Mouse (Mus musculus) kidney, embryonic 15.5 days (tissue): ENCODE results near the gene Dagla. TPM values are rescaled to one million over a fixed set of nuclear protein-coding genes. Genes with fewer than 3 reads are reported as not detected.

Source experiments
- ATAC-seq: fragments of 200-750 bp; cut with Nextera tagmentation; replicated peaks from 2 replicates; pipeline ENCODE4 v1.8.0; 2017; ENCODE audit warnings: moderate TSS enrichment; ENCODE audit not compliant: low FRiP score
- H3K27ac ChIP-seq: fragments of 300-500 bp; sonication (generic); 2 replicates; pipeline ENCODE4 v1.5.1; 2015; ENCODE audit warnings: mild to moderate bottlenecking, inconsistent platforms
- H3K27me3 ChIP-seq: fragments of 300-500 bp; sonication (generic); 2 replicates; pipeline ENCODE4 v1.6.1; 2015; ENCODE audit warnings: inconsistent platforms
- H3K36me3 ChIP-seq: fragments of 300-500 bp; sonication (generic); 2 replicates; pipeline ENCODE4 v1.6.1; 2015; ENCODE audit warnings: inconsistent platforms
- H3K4me1 ChIP-seq: fragments of 300-500 bp; sonication (generic); 2 replicates; pipeline ENCODE4 v1.6.1; 2015; ENCODE audit warnings: inconsistent platforms
- H3K4me2 ChIP-seq: fragments of 300-500 bp; sonication (generic); 2 replicates; pipeline ENCODE4 v1.6.1; 2015; ENCODE audit warnings: moderate library complexity, mild to moderate bottlenecking, inconsistent platforms
- H3K4me3 ChIP-seq: fragments of 300-500 bp; sonication (generic); replicated peaks from 2 replicates; pipeline ENCODE4 v1.5.1; 2015; ENCODE audit warnings: mild to moderate bottlenecking, inconsistent platforms
- H3K9ac ChIP-seq: fragments of 300-500 bp; sonication (generic); 2 replicates; pipeline ENCODE4 v1.6.1; 2015; ENCODE audit warnings: mild to moderate bottlenecking, inconsistent platforms
- H3K9me3 ChIP-seq: fragments of 300-500 bp; sonication (generic); replicated peaks from 2 replicates; pipeline ENCODE4 v1.6.1; 2016; ENCODE audit warnings: inconsistent platforms
- WGBS: fragments of 180-500 bp; shearing (Covaris S2); methylation state at CpG from one replicate; pipeline ENCODE4 v1.1.7; 2015; ENCODE audit warnings: mixed read lengths; 5-methylcytosine and 5-hydroxymethylcytosine counted together
- polyA plus RNA-seq: library from polyadenylated mRNA; unstranded; fragments of >200 nt; fragmentation: Nextera tagmentation; extraction: Ambion mirVana; gene quantifications from 2 replicates; pipeline ENCODE4 v1.2.1, GENCODE M21; 2015

The Dagla gene
- polyA plus RNA-seq, 1 experiment from 2014 or later: 3.7 TPM

- no peak overlapping the region for H3K4me3 ChIP-seq
- H3K9ac ChIP-seq: no peak overlapping the region
- peaks cover 25% of the 10 kb centered on the region for H3K4me1 ChIP-seq
- H3K27me3 ChIP-seq: no peaks in the 10 kb centered on the region
- peak; percentile 84 for ATAC-seq
- peak overlapping the region; percentile 62 for H3K27ac ChIP-seq
- no peaks in the 10 kb centered on the region for H3K36me3 ChIP-seq
- peak overlapping the region; percentile 33 for H3K4me2 ChIP-seq
- no peaks in the 10 kb centered on the region for H3K9me3 ChIP-seq
- 20% methylated on average over 20 of the region's 20 CpGs for WGBS
These were observed 56.5 kb downstream of the Dagla start for GRCm38 (mm10) chr19:10248128-10248527.

GRCm38 (mm10) chr19:10247165-10247564, 57.5 kb downstream of the Dagla start:
- Histone ChIP-seq H3K4me1 (peaks cover 29% of the 10 kb centered on the region), H3K27me3 (no peaks in the 10 kb centered on the region), H3K4me3 (no peak overlapping the region), H3K9me3 (no peaks in the 10 kb centered on the region), H3K9ac (peak overlapping the region; percentile 23; the same call in 1 of the 2 replicates), H3K4me2 (no peak overlapping the region), H3K36me3 (no peaks in the 10 kb centered on the region), H3K27ac (peak overlapping the region; percentile 37; the same call in 1 of the 2 replicates)
- ATAC-seq: 0 out of 2 replicates have a peak, but pooled peaks have one; percentile 20
- WGBS: 20% methylated on average over 6 of the region's 6 CpGs

- H3K4me1 ChIP-seq: peaks cover 47% of the 10 kb centered on the region
- 14% methylated on average over 3 of the region's 3 CpGs for WGBS
- no peak for ATAC-seq
- no peak overlapping the region for H3K4me3 ChIP-seq
- H3K4me2 ChIP-seq: no peak overlapping the region
- peaks cover 7% of the 10 kb centered on the region; the same call in 1 of the 2 replicates for H3K27me3 ChIP-seq
- no peak overlapping the region for H3K27ac ChIP-seq
- no peaks in the 10 kb centered on the region for H3K36me3 ChIP-seq
- no peaks in the 10 kb centered on the region for H3K9me3 ChIP-seq
- no peak overlapping the region for H3K9ac ChIP-seq
These were observed 60.5 kb downstream of the Dagla start for GRCm38 (mm10) chr19:10244183-10244582.

- no peak overlapping the region for H3K9ac ChIP-seq
- peaks cover 8% of the 10 kb centered on the region; the same call in 1 of the 2 replicates for H3K27me3 ChIP-seq
- H3K36me3 ChIP-seq: no peaks in the 10 kb centered on the region
- no peak overlapping the region for H3K4me3 ChIP-seq
- H3K27ac ChIP-seq: no peak overlapping the region
- H3K4me1 ChIP-seq: peaks cover 37% of the 10 kb centered on the region
- WGBS: 18% methylated on average over 8 of the region's 8 CpGs
- no peaks in the 10 kb centered on the region for H3K9me3 ChIP-seq
- H3K4me2 ChIP-seq: no peak overlapping the region
- ATAC-seq: no peak
These were observed 61.8 kb downstream of the Dagla start for GRCm38 (mm10) chr19:10242916-10243315.

- H3K36me3 ChIP-seq: no peaks in the 10 kb centered on the region
- no peaks in the 10 kb centered on the region for H3K9me3 ChIP-seq
- 0 out of 2 replicates have a peak within 1 kb of the TSS, but pooled peaks have one; percentile 1 for H3K27ac ChIP-seq
- H3K4me2 ChIP-seq: peak within 1 kb of the TSS; percentile 90
- 7% methylated on average over 43 of the region's 43 CpGs for WGBS
- H3K4me3 ChIP-seq: peak within 1 kb of the TSS; percentile 51
- H3K9ac ChIP-seq: peak within 1 kb of the TSS; percentile 48
- peaks cover 8% of the 10 kb centered on the region; the same call in 1 of the 2 replicates for H3K27me3 ChIP-seq
- peak; percentile 84 for ATAC-seq
- H3K4me1 ChIP-seq: peaks cover 22% of the 10 kb centered on the region
These were observed 63.9 kb downstream of the Dagla start, which contains the start of gene Myrf for GRCm38 (mm10) chr19:10240654-10241305. Gene Myrf, minus strand, starts transcription at chr19:10240748.

- WGBS: 2% methylated on average over 26 of the region's 26 CpGs
- H3K27me3 ChIP-seq: peaks cover 8% of the 10 kb centered on the region; the same call in 1 of the 2 replicates
- H3K4me1 ChIP-seq: peaks cover 22% of the 10 kb centered on the region
- no peaks in the 10 kb centered on the region for H3K9me3 ChIP-seq
- H3K4me3 ChIP-seq: peak overlapping the region; percentile 51
- H3K27ac ChIP-seq: 0 out of 2 replicates have a peak overlapping the region, but pooled peaks have one; percentile 1
- 0 out of 2 replicates have a peak, but pooled peaks have one; percentile 2 for ATAC-seq
- peak overlapping the region; percentile 90 for H3K4me2 ChIP-seq
- H3K9ac ChIP-seq: peak overlapping the region; percentile 48
- H3K36me3 ChIP-seq: no peaks in the 10 kb centered on the region
These were observed 64.6 kb downstream of the Dagla start for GRCm38 (mm10) chr19:10239975-10240653.

GRCm38 (mm10) chr19:10239419-10239818, 65.3 kb downstream of the Dagla start:
- H3K4me2 ChIP-seq: peak overlapping the region; percentile 90; the same call in 1 of the 2 replicates
- 43% methylated on average over 2 of the region's 2 CpGs for WGBS
- H3K9me3 ChIP-seq: no peaks in the 10 kb centered on the region
- H3K4me1 ChIP-seq: peaks cover 22% of the 10 kb centered on the region
- ATAC-seq: no peak
- H3K36me3 ChIP-seq: no peaks in the 10 kb centered on the region
- no peak overlapping the region for H3K27ac ChIP-seq
- H3K27me3 ChIP-seq: peaks cover 8% of the 10 kb centered on the region; the same call in 1 of the 2 replicates
- peak overlapping the region; percentile 51; the same call in 1 of the 2 replicates for H3K4me3 ChIP-seq
- no peak overlapping the region for H3K9ac ChIP-seq

- Histone ChIP-seq H3K4me1 (peaks cover 22% of the 10 kb centered on the region), H3K4me3 (no peak overlapping the region), H3K9me3 (no peaks in the 10 kb centered on the region), H3K4me2 (no peak overlapping the region), H3K27me3 (peaks cover 8% of the 10 kb centered on the region; the same call in 1 of the 2 replicates), H3K36me3 (no peaks in the 10 kb centered on the region), H3K27ac (no peak overlapping the region), H3K9ac (no peak overlapping the region)
- 81% methylated on average over 3 of the region's 3 CpGs for WGBS
- ATAC-seq: no peak
These were observed 66.2 kb downstream of the Dagla start for GRCm38 (mm10) chr19:10238477-10238876.

GRCm38 (mm10) chr19:10235784-10236565, 68.7 kb downstream of the Dagla start:
- Histone ChIP-seq H3K4me1 (peaks cover 22% of the 10 kb centered on the region), H3K4me2 (no peak overlapping the region), H3K27me3 (peaks cover 11% of the 10 kb centered on the region; the same call in 1 of the 2 replicates), H3K9me3 (no peaks in the 10 kb centered on the region), H3K27ac (0 out of 2 replicates have a peak overlapping the region, but pooled peaks have one; percentile 13), H3K4me3 (no peak overlapping the region), H3K36me3 (no peaks in the 10 kb centered on the region), H3K9ac (no peak overlapping the region)
- WGBS: 76% methylated on average over 9 of the region's 9 CpGs
- ATAC-seq: no peak

- H3K9me3 ChIP-seq: no peaks in the 10 kb centered on the region
- 48% methylated on average over 9 of the region's 9 CpGs for WGBS
- no peak for ATAC-seq
- H3K27me3 ChIP-seq: 0 out of 2 replicates have a peak, but pooled peaks cover 3% of the 10 kb centered on the region
- H3K4me2 ChIP-seq: no peak overlapping the region
- H3K27ac ChIP-seq: no peak overlapping the region
- no peak overlapping the region for H3K9ac ChIP-seq
- no peak overlapping the region for H3K4me3 ChIP-seq
- peaks cover 22% of the 10 kb centered on the region for H3K4me1 ChIP-seq
- H3K36me3 ChIP-seq: no peaks in the 10 kb centered on the region
These were observed 72.2 kb downstream of the Dagla start for GRCm38 (mm10) chr19:10232327-10233017.

GRCm38 (mm10) chr19:10231871-10232270, 72.8 kb downstream of the Dagla start:
- Histone ChIP-seq H3K4me1 (peaks cover 26% of the 10 kb centered on the region), H3K27me3 (0 out of 2 replicates have a peak, but pooled peaks cover 3% of the 10 kb centered on the region), H3K4me2 (no peak overlapping the region), H3K9me3 (no peaks in the 10 kb centered on the region), H3K9ac (no peak overlapping the region), H3K4me3 (no peak overlapping the region), H3K27ac (no peak overlapping the region), H3K36me3 (no peaks in the 10 kb centered on the region)
- 41% methylated on average over 5 of the region's 5 CpGs for WGBS
- no peak for ATAC-seq
